Mouse (Mus musculus): ENCODE data around the gene Rapgef4.

DNA sequence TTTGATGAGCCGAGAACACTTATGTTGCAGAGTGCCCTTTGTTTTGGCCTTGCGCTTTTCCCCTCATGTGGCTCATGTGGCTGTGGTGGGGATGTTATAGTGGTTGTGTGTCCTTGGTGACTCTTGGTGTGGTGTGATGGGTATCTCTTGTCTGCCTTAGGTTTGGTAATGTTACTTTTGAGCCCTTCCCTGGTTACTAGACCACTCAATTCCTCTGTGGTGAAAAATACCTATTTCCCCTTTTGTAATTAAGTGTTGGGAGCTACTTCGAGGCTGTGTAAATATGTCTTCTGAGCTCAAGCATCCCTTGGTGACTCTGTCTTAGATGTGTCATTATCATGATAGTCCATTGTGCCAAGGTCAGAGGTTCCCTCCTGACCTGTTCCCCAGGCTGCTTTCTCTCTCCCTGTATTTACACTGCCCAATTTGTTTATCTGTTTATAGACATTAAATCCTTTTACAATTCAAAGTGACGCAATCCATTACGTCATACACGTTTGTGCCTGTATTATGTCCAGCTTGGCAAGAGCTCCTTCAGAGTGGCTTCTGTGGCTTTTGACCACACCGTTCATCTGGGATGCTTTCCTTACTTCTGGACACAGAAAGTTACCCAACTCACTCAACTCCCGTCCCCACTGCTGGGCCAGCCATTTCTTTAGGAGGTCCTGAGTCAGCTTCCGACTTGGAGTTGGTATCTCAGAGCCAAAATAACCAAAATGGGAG, 320.3 kb downstream of the Rapgef4 start:
- TF ChIP-seq CTCF (IDR thresholded peaks at IDR 0.05), result no peak
- no peak for TF ChIP-seq POLR2A (IDR thresholded peaks at IDR 0.05; ENCODE audit: insufficient read depth, low read depth, low read length)
- TF ChIP-seq EP300 (IDR thresholded peaks at IDR 0.05; ENCODE audit: insufficient read depth, low read depth, low read length), result no peak

Data from heart, adult 2 months (tissue).